ENCODE assay signal across 27 mouse cellular contexts in the genomic region with DNA sequence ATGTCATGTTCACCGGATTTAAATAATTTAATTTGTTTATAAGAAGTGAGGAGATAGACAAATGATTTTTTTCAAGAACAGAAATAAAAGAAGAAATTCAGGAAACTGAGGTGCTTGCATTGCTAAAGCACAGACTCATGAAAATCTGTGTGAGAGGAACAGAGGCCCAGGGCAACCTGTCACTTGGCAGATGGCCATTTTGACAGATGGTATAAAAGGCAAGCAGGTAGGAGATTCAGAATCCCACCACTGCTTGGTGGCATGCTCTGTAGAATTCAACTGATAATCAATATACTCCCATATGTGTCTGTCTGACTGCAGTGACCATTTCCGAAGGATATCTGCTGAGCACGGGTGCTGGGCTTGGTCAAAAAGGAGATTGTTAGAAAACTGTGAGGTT.
A peak's percentile ranks its signal among the peaks of the same experiment; 100 is the strongest.
DNase-seq lines count a peak whose midpoint lies in the region; ATAC-seq lines count a peak whose summit lies in the region.
"Had no signal": no experiment of that assay in that cellular context is flagged by ENCODE, and none has a peak within 500 bp of the region (broad histone marks: within the 10 kb centered on the region; RNA-seq: fewer than 3 reads in every experiment).

No protein-coding gene starts in this region.

- DNase-seq in brain, adult 2 months (ENCODE audit: low read depth, low spot score), result peak; percentile 92
- peak; percentile 87 to 91 for DNase-seq in cerebellum, adult 18-20 months
- peak; percentile 94 to 96 for DNase-seq in cerebellum, postnatal 10 days
- DNase-seq in heart, adult 8-10 months (ENCODE audit: low spot score), result no peak
- DNase-seq in embryo, embryonic 10 days (ENCODE audit: low spot score), result no peak
- no peak for DNase-seq in frontal cortex, postnatal 36 days (ENCODE audit: low spot score in 2 of 2)
- DNase-seq: adrenal gland, postnatal 10 days; gastrocnemius, postnatal 14 days; kidney, adult 2 months; kidney, postnatal 4 days; right cerebral cortex, postnatal 14 days; thymus, postnatal 4 days had no signal

- no peak overlapping the region for H3K9ac ChIP-seq in hindbrain, embryonic 16.5 days (ENCODE audit: low read depth, low read length)
- no peak overlapping the region for H3K9ac ChIP-seq in hindbrain, embryonic 12.5 days
- H3K9ac ChIP-seq: embryonic facial prominence, embryonic 15.5 days; forebrain, embryonic 13.5 days; heart, embryonic 15.5 days; hindbrain, embryonic 14.5 days; limb, embryonic 13.5 days; lung, embryonic 15.5 days had no signal

- no peaks in the 10 kb centered on the region for H3K27me3 ChIP-seq in hindbrain, embryonic 16.5 days (replicated peaks; ENCODE audit: control insufficient read depth, insufficient read depth, low read length)
- H3K27me3 ChIP-seq in hindbrain, embryonic 12.5 days, result no peaks in the 10 kb centered on the region
- H3K27me3 ChIP-seq: embryonic facial prominence, embryonic 15.5 days; forebrain, embryonic 13.5 days; heart, embryonic 15.5 days; lung, embryonic 15.5 days; Patski had no signal

- no peak overlapping the region for H3K4me3 ChIP-seq in hindbrain, embryonic 16.5 days (ENCODE audit: low read length)
- no peak overlapping the region for H3K4me3 ChIP-seq in hindbrain, embryonic 12.5 days
- H3K4me3 ChIP-seq: embryonic facial prominence, embryonic 10.5 days; embryonic facial prominence, embryonic 15.5 days; forebrain, embryonic 13.5 days; heart, embryonic 10.5 days; heart, embryonic 15.5 days; limb, embryonic 13.5 days; lung, embryonic 15.5 days had no signal

- H3K36me3 ChIP-seq in hindbrain, embryonic 16.5 days (ENCODE audit: control insufficient read depth, insufficient read depth, low read length), result 0 out of 2 replicates have a peak, but pooled peaks cover 3% of the 10 kb centered on the region
- H3K36me3 ChIP-seq in hindbrain, embryonic 12.5 days, result no peaks in the 10 kb centered on the region
- H3K36me3 ChIP-seq: embryonic facial prominence, embryonic 10.5 days; embryonic facial prominence, embryonic 15.5 days; G1E; heart, embryonic 10.5 days; heart, embryonic 15.5 days; limb, embryonic 13.5 days; lung, embryonic 15.5 days had no signal

- H3K4me2 ChIP-seq in hindbrain, embryonic 16.5 days (ENCODE audit: low read length), result no peak overlapping the region
- no peak overlapping the region for H3K4me2 ChIP-seq in hindbrain, embryonic 12.5 days (replicated peaks)
- H3K4me2 ChIP-seq: embryonic facial prominence, embryonic 15.5 days; forebrain, embryonic 13.5 days; heart, embryonic 15.5 days; hindbrain, embryonic 14.5 days; limb, embryonic 13.5 days; liver, embryonic 11.5 days; lung, embryonic 15.5 days; midbrain, embryonic 11.5 days had no signal

- WGBS in hindbrain, embryonic 16.5 days, result 82% methylated on average over 3 of the region's 3 CpGs
- WGBS in hindbrain, embryonic 12.5 days, result 91% methylated on average over 3 of the region's 3 CpGs

- H3K27ac ChIP-seq in hindbrain, embryonic 16.5 days (ENCODE audit: low read depth, low read length), result no peak overlapping the region
- no peak overlapping the region for H3K27ac ChIP-seq in hindbrain, embryonic 12.5 days
- H3K27ac ChIP-seq: embryonic facial prominence, embryonic 10.5 days; embryonic facial prominence, embryonic 15.5 days; forebrain, embryonic 13.5 days; heart, embryonic 10.5 days; heart, embryonic 15.5 days; hindbrain, embryonic 14.5 days; kidney, postnatal 0 days; limb, embryonic 13.5 days; lung, embryonic 15.5 days had no signal

- H3K4me1 ChIP-seq in hindbrain, embryonic 16.5 days (ENCODE audit: control insufficient read depth, insufficient read depth, low read depth, low read length), result no peaks in the 10 kb centered on the region; the same call in 1 of the 2 replicates
- H3K4me1 ChIP-seq in hindbrain, embryonic 12.5 days, result peaks cover 4% of the 10 kb centered on the region; the same call in 1 of the 2 replicates
- H3K4me1 ChIP-seq: embryonic facial prominence, embryonic 10.5 days; embryonic facial prominence, embryonic 15.5 days; heart, embryonic 10.5 days; heart, embryonic 15.5 days; lung, embryonic 15.5 days had no signal

- 0 out of 2 replicates have a peak, but pooled peaks have one; percentile 28 for ATAC-seq in hindbrain, embryonic 16.5 days
- no peak for ATAC-seq in hindbrain, embryonic 12.5 days (ENCODE audit: low FRiP score)
- ATAC-seq: forebrain, embryonic 13.5 days; Patski had no signal

- H3K9me3 ChIP-seq in hindbrain, embryonic 16.5 days (ENCODE audit: control insufficient read depth, low read length), result no peaks in the 10 kb centered on the region
- H3K9me3 ChIP-seq in hindbrain, embryonic 12.5 days (replicated peaks), result no peaks in the 10 kb centered on the region
- H3K9me3 ChIP-seq: embryonic facial prominence, embryonic 10.5 days; embryonic facial prominence, embryonic 15.5 days; forebrain, embryonic 13.5 days; heart, embryonic 10.5 days; heart, embryonic 15.5 days; limb, embryonic 13.5 days; lung, embryonic 15.5 days had no signal

Comparison
In these comparisons a context has a peak if more than half of its experiments do, and no peak if none do; other contexts are left out.
1. DNase-seq: peak in brain, adult 2 months (single experiment), cerebellum, adult 18-20 months (2 of 2) and cerebellum, postnatal 10 days (2 of 2); none in heart, adult 8-10 months (single experiment), embryo, embryonic 10 days (single experiment) and frontal cortex, postnatal 36 days (0 of 2).